Mouse (Mus musculus): ENCODE results near the gene Ryr3.

Ryr3 gene

GRCm38 (mm10) chr2:112826571-112826970 lies 390.3 kb downstream of the Ryr3 start:
- ChIA-PET POLR2A (interaction anchor here in 1 of 4 experiments (0.7 kb wide), 1 partner anchor 14 kb away, joined by 4 read pairs; no protein-coding TSS in a partner anchor), CTCF (no interaction called here)

GRCm38 (mm10) chr2:112822721-112823120 lies 394.2 kb downstream of the Ryr3 start:
- POLR2A ChIA-PET = interaction anchor here in 1 of 4 experiments (0.5 kb wide), 1 partner anchor 44 kb away, joined by 4 read pairs; no protein-coding TSS in a partner anchor
- CTCF ChIA-PET = no interaction called here

GRCm38 (mm10) chr2:112819059-112819458 lies 397.8 kb downstream of the Ryr3 start:
- ChIA-PET CTCF (no interaction called here), POLR2A (interaction anchor here in 1 of 4 experiments (0.6 kb wide), 1 partner anchor 14 kb away, joined by 3 read pairs; no protein-coding TSS in a partner anchor)

- POLR2A ChIA-PET = interaction anchor here in 1 of 4 experiments (1.2 kb wide), 1 partner anchor 11 kb away, joined by 3 read pairs; no protein-coding TSS in a partner anchor
- CTCF ChIA-PET = interaction anchor here in 1 of 4 experiments (0.5 kb wide), 1 partner anchor 411 kb away, joined by 13 read pairs; no protein-coding TSS in a partner anchor
These were observed 399.9 kb downstream of the Ryr3 start for GRCm38 (mm10) chr2:112816976-112817375.

- ChIA-PET CTCF (interaction anchor here in 1 of 4 experiments (0.6 kb wide), 1 partner anchor 83 kb away, joined by 3 read pairs; no protein-coding TSS in a partner anchor), POLR2A (interaction anchor here in 1 of 4 experiments (0.6 kb wide), 1 partner anchor 797 kb away, joined by 3 read pairs; no protein-coding TSS in a partner anchor)
These were observed 400.9 kb downstream of the Ryr3 start for GRCm38 (mm10) chr2:112815960-112816359.

- ChIA-PET POLR2A (interaction anchor here in 2 of 4 experiments (0.6 kb wide), 2 partner anchors 14 to 352 kb away, joined by 3 to 4 read pairs; no protein-coding TSS in a partner anchor), CTCF (interaction anchor here in 2 of 4 experiments (0.6 to 1.0 kb wide), 2 partner anchors 206 to 452 kb away, joined by 3 read pairs; no protein-coding TSS in a partner anchor)
These were observed 404.1 kb downstream of the Ryr3 start for GRCm38 (mm10) chr2:112812637-112813402.

- ChIA-PET CTCF (no interaction called here), POLR2A (no interaction called here)
These were observed 410.9 kb downstream of the Ryr3 start for GRCm38 (mm10) chr2:112806015-112806414.

- ChIA-PET POLR2A (no interaction called here), CTCF (interaction anchor here (0.6 to 1.3 kb wide), 7 partner anchors 25 to 529 kb away, joined by 3 to 6 read pairs (median 4); no protein-coding TSS in a partner anchor)
These were observed 416.9 kb downstream of the Ryr3 start for GRCm38 (mm10) chr2:112799995-112800353.

- POLR2A ChIA-PET = no interaction called here
- CTCF ChIA-PET = interaction anchor here in 3 of 4 experiments (0.6 to 1.1 kb wide), 4 partner anchors 25 to 503 kb away, joined by 3 to 4 read pairs (median 3); no protein-coding TSS in a partner anchor
These were observed 417.4 kb downstream of the Ryr3 start for GRCm38 (mm10) chr2:112799351-112799994.

GRCm38 (mm10) chr2:112781631-112782030 lies 435.3 kb downstream of the Ryr3 start:
- ChIA-PET POLR2A (no interaction called here), CTCF (no interaction called here)

- ChIA-PET POLR2A (interaction anchor here in 3 of 4 experiments (0.6 to 1.3 kb wide), 3 partner anchors 10 to 727 kb away, joined by 3 to 4 read pairs (median 3); no protein-coding TSS in a partner anchor), CTCF (interaction anchor here (0.5 to 2.5 kb wide), 43 partner anchors 8 to 1048 kb away, joined by 3 to 25 read pairs (median 3); partner anchors contain the start of gene Ryr3 (in 1 of the 4))
These were observed 442.1 kb downstream of the Ryr3 start for GRCm38 (mm10) chr2:112774762-112775161.

- CTCF ChIA-PET = no interaction called here
- POLR2A ChIA-PET = interaction anchor here in 1 of 4 experiments (0.8 kb wide), 1 partner anchor 12 kb away, joined by 3 read pairs; no protein-coding TSS in a partner anchor
These were observed 449.2 kb downstream of the Ryr3 start for GRCm38 (mm10) chr2:112767665-112768064.

GRCm38 (mm10) chr2:112765046-112765445 lies 451.9 kb downstream of the Ryr3 start:
- POLR2A ChIA-PET = interaction anchor here in 2 of 4 experiments (0.6 to 1.4 kb wide), 4 partner anchors 9 to 386 kb away, joined by 3 to 4 read pairs (median 3); partner anchors contain the start of gene Katnbl1 (in 1 of the 2)
- CTCF ChIA-PET = interaction anchor here (0.6 to 2.1 kb wide), 29 partner anchors 9 to 1265 kb away, joined by 3 to 25 read pairs (median 4); partner anchors contain the start of gene Katnbl1 (in 1 of the 4)

GRCm38 (mm10) chr2:112764274-112764673 lies 452.6 kb downstream of the Ryr3 start:
- CTCF ChIA-PET = interaction anchor here (0.5 to 2.1 kb wide), 11 partner anchors 9 to 385 kb away, joined by 3 to 25 read pairs (median 5); partner anchors contain the start of gene Katnbl1 (in 1 of the 4)
- POLR2A ChIA-PET = interaction anchor here in 2 of 4 experiments (0.7 to 1.4 kb wide), 3 partner anchors 171 to 386 kb away, joined by 3 read pairs; partner anchors contain the start of gene Katnbl1 (in 1 of the 2)

GRCm38 (mm10) chr2:112762006-112762405 lies 454.9 kb downstream of the Ryr3 start:
- ChIA-PET POLR2A (no interaction called here), CTCF (interaction anchor here in 3 of 4 experiments (0.8 to 1.5 kb wide), 3 partner anchors 12 to 13 kb away, joined by 3 to 8 read pairs (median 5); no protein-coding TSS in a partner anchor)

- POLR2A ChIA-PET = no interaction called here
- CTCF ChIA-PET = interaction anchor here (0.8 to 1.5 kb wide), 4 partner anchors 13 kb away, joined by 3 to 8 read pairs (median 4); no protein-coding TSS in a partner anchor
These were observed 455.5 kb downstream of the Ryr3 start for GRCm38 (mm10) chr2:112761196-112761913.

GRCm38 (mm10) chr2:112760692-112761091 lies 456.2 kb downstream of the Ryr3 start:
- ChIA-PET POLR2A (no interaction called here), CTCF (interaction anchor here in 1 of 4 experiments (1.4 kb wide), 1 partner anchor 14 kb away, joined by 3 read pairs; no protein-coding TSS in a partner anchor)

GRCm38 (mm10) chr2:112759678-112760077 lies 457.2 kb downstream of the Ryr3 start:
- CTCF ChIA-PET = interaction anchor here (0.7 to 1.4 kb wide), 5 partner anchors 10 to 380 kb away, joined by 3 to 4 read pairs (median 3); partner anchors contain the start of gene Katnbl1 (in 1 of the 4)

More at GRCm38 (mm10) chr2:112759678-112760077, 457.2 kb downstream of the Ryr3 start:
- POLR2A ChIA-PET = interaction anchor here in 1 of 4 experiments (1.1 kb wide), 1 partner anchor 83 kb away, joined by 4 read pairs; no protein-coding TSS in a partner anchor
